Mouse (Mus musculus): ENCODE measurements around the gene Ap1g1. TPM values are rescaled to one million over a fixed set of nuclear protein-coding genes. Genes with fewer than 3 reads are reported as not detected.

Ap1g1 gene
- total RNA-seq, 2 experiments from 2014 or later = 32.0 to 32.6 TPM

GRCm38 (mm10) chr8:109904928-109905668, 126.7 kb downstream of the Ap1g1 start:
- no peak for DNase-seq
- intact Hi-C loops (cut with DNase I; ENCODE audit: low total_unique reads) = loop anchor here (5.0 kb wide), 1 partner anchor 43 kb away; no protein-coding TSS in a partner anchor

- intact Hi-C loops (cut with DNase I; ENCODE audit: low total_unique reads) = loop anchor here (5.0 kb wide), 1 partner anchor 45 kb away; no protein-coding TSS in a partner anchor
- no peak for DNase-seq
Measured at GRCm38 (mm10) chr8:109906907-109907306, 128.6 kb downstream of the Ap1g1 start.

- intact Hi-C loops (cut with DNase I; ENCODE audit: low total_unique reads) = loop anchor here (5.0 kb wide), 1 partner anchor 45 kb away; no protein-coding TSS in a partner anchor
- no peak for DNase-seq
Measured at GRCm38 (mm10) chr8:109907376-109907775, 129.0 kb downstream of the Ap1g1 start.

Other genes with a start within 250 kb of the Ap1g1 start
- gene Dhx38, start 212.7 kb upstream of the Ap1g1 start, total RNA-seq (2021) = 10 to 100 TPM; 10.1 to 10.3 TPM
- gene Txnl4b, start 212.7 kb upstream of the Ap1g1 start, total RNA-seq (2021) = 1 to 10 TPM; 6.2 to 6.4 TPM
- 1 to 10 TPM; 2.1 to 4.7 TPM for gene Hp, start 199.4 kb upstream of the Ap1g1 start, total RNA-seq (2021)
- 10 to 100 TPM; 10.8 to 11.2 TPM for gene Dhodh, start 169.9 kb upstream of the Ap1g1 start, total RNA-seq (2021)
- gene Pkd1l3, start 164.0 kb upstream of the Ap1g1 start, total RNA-seq (2021) = under 1 TPM in 1 of 2 experiments, not detected in 1; 0.31 TPM
- 10 to 100 TPM; 27.0 to 31.3 TPM for gene Ist1, start 85.3 kb upstream of the Ap1g1 start, total RNA-seq (2021)
- 1 to 10 TPM; 7.0 to 7.5 TPM for gene Zfp821, start 73.0 kb upstream of the Ap1g1 start, total RNA-seq (2021)
- gene Atxn1l, start 40.8 kb upstream of the Ap1g1 start, total RNA-seq (2021) = 10 to 100 TPM; 17.2 to 20.8 TPM
- gene Phlpp2, start 90.0 kb downstream of the Ap1g1 start, total RNA-seq (2021) = 1 to 10 TPM; 2.5 to 2.8 TPM
- gene Marveld3, start 183.6 kb downstream of the Ap1g1 start, total RNA-seq (2021) = under 1 TPM in 1 of 2 experiments, not detected in 1; 0.43 TPM
- gene Tat, start 211.9 kb downstream of the Ap1g1 start, total RNA-seq (2021) = not detected